Mouse (Mus musculus) CH12.LX (cell line): ENCODE data around the gene Mgat5b. TPM values are rescaled to one million over a fixed set of nuclear protein-coding genes. Genes with fewer than 3 reads are reported as not detected.

Experiments
- DNase-seq: peaks from one replicate; pipeline ENCODE4 v3.0.0-alpha.2; 2013; ENCODE audit errors: extremely low read depth
- H3K27ac ChIP-seq: 2 replicates; pipeline ENCODE4 v1.5.1; 2012; ENCODE audit warnings: low read depth, mild to moderate bottlenecking, control low read depth, moderate library complexity; ENCODE audit not compliant: insufficient read depth
- H3K27me3 ChIP-seq: replicated peaks from 2 replicates; pipeline ENCODE3; 2012; ENCODE audit warnings: inconsistent platforms
- H3K36me3 ChIP-seq, 2 experiments: replicated peaks in 1 of 2; 2 replicates each; pipeline versions ENCODE3 to v1.6.1; 2012; ENCODE audit warnings: inconsistent platforms in 1 of 2, low read length in 1 of 2, mild to moderate bottlenecking in 1 of 2, mixed read lengths in 1 of 2, moderate library complexity in 1 of 2; ENCODE audit not compliant: control insufficient read depth in 1 of 2, insufficient read depth in 1 of 2
- H3K4me1 ChIP-seq, 2 experiments: 2 replicates each; pipeline ENCODE4 v1.6.1; 2012; ENCODE audit warnings: inconsistent platforms in 1 of 2, moderate library complexity in 1 of 2; ENCODE audit not compliant: insufficient read depth in 2 of 2, control insufficient read depth in 1 of 2
- H3K4me2 ChIP-seq: 2 replicates; pipeline ENCODE4 v1.6.1; 2012; ENCODE audit warnings: low read depth, mild to moderate bottlenecking, control low read depth; ENCODE audit not compliant: poor library complexity, insufficient read depth, severe bottlenecking
- H3K4me3 ChIP-seq, 3 experiments: fragments of 150-350 bp in 1 of 3; sonication (generic) in 1 of 3; replicated peaks in 1 of 3; 2 replicates each; pipeline versions ENCODE3 to v1.5.1; 2011 to 2012; ENCODE audit warnings: low read depth in 2 of 3, low read length in 2 of 3, mild to moderate bottlenecking in 2 of 3, moderate library complexity in 2 of 3, control low read depth in 1 of 3, improper control_type of control experiment in 1 of 3, inconsistent platforms in 1 of 3, mixed read lengths in 1 of 3; ENCODE audit not compliant: poor library complexity in 1 of 3
- H3K79me2 ChIP-seq: replicated peaks from 2 replicates; pipeline ENCODE4 v1.6.1; 2012; ENCODE audit warnings: mild to moderate bottlenecking, moderate library complexity; ENCODE audit not compliant: control insufficient read depth, poor library complexity, insufficient read depth, severe bottlenecking; ENCODE audit errors: extremely low read depth
- H3K9ac ChIP-seq: 2 replicates; pipeline ENCODE4 v1.6.1; 2012; ENCODE audit warnings: low read depth, mild to moderate bottlenecking, control low read depth, moderate library complexity; ENCODE audit not compliant: insufficient read depth
- H3K9me3 ChIP-seq: replicated peaks from 2 replicates; pipeline ENCODE3; 2012; ENCODE audit warnings: low read length, inconsistent platforms, mixed read lengths
- BHLHE40 ChIP-seq: IDR thresholded peaks from 2 replicates; pipeline ENCODE4 v1.6.1; 2011; ENCODE audit warnings: mild to moderate bottlenecking, low read depth, low read length, improper control_type of control experiment
- ELF1 ChIP-seq: IDR thresholded peaks from 2 replicates; pipeline ENCODE4 v1.6.1; 2014; ENCODE audit warnings: low read depth, mild to moderate bottlenecking, inconsistent platforms, low read length, improper control_type of control experiment
- EP300 ChIP-seq: IDR thresholded peaks from 2 replicates; pipeline ENCODE4 v1.6.1; 2011; ENCODE audit warnings: low read length, improper control_type of control experiment
- ETS1 ChIP-seq: conservative IDR thresholded peaks from 2 replicates; pipeline ENCODE4 v1.6.1; 2012; ENCODE audit warnings: low read depth, mild to moderate bottlenecking, inconsistent platforms, low read length, improper control_type of control experiment, moderate library complexity
- GABPA ChIP-seq: IDR thresholded peaks from 2 replicates; pipeline ENCODE4 v1.6.1; 2012; ENCODE audit warnings: low read depth, low read length, improper control_type of control experiment, inconsistent platforms; ENCODE audit not compliant: insufficient replicate concordance
- HCFC1 ChIP-seq: IDR thresholded peaks from 2 replicates; pipeline ENCODE4 v1.6.1; 2012; ENCODE audit warnings: low read depth, mild to moderate bottlenecking, inconsistent platforms, low read length, improper control_type of control experiment
- JUN ChIP-seq: IDR thresholded peaks from 2 replicates; pipeline ENCODE4 v1.6.1; 2011; ENCODE audit warnings: low read depth, mild to moderate bottlenecking, low read length, improper control_type of control experiment, moderate library complexity; ENCODE audit not compliant: insufficient read depth
- KAT2A ChIP-seq: IDR thresholded peaks from 2 replicates; pipeline ENCODE4 v1.6.1; 2012; ENCODE audit warnings: low read length, improper control_type of control experiment, inconsistent platforms; ENCODE audit not compliant: insufficient replicate concordance
- MAZ ChIP-seq: IDR thresholded peaks from 2 replicates; pipeline ENCODE4 v1.6.1; 2012; ENCODE audit warnings: low read depth, mild to moderate bottlenecking, inconsistent platforms, low read length, improper control_type of control experiment, moderate library complexity
- NELFE ChIP-seq: IDR thresholded peaks from 2 replicates; pipeline ENCODE4 v1.6.1; 2011; ENCODE audit warnings: low read depth, low read length, improper control_type of control experiment
- POLR2A ChIP-seq: IDR thresholded peaks from 2 replicates; pipeline ENCODE4 v1.6.1; 2011; ENCODE audit warnings: low read depth, mild to moderate bottlenecking, improper control_type of control experiment, low read length
- RCOR1 ChIP-seq: conservative IDR thresholded peaks from 2 replicates; pipeline ENCODE4 v1.6.1; 2012; ENCODE audit warnings: low read depth, mild to moderate bottlenecking, inconsistent platforms, low read length, improper control_type of control experiment
- SIN3A ChIP-seq: IDR thresholded peaks from 2 replicates; pipeline ENCODE4 v1.6.1; 2012; ENCODE audit warnings: low read length, improper control_type of control experiment, inconsistent platforms
- SMC3 ChIP-seq: IDR thresholded peaks from 2 replicates; pipeline ENCODE4 v1.6.1; 2011; ENCODE audit warnings: low read depth, low read length, improper control_type of control experiment
- TBP ChIP-seq: conservative IDR thresholded peaks from 2 replicates; pipeline ENCODE4 v1.6.1; 2011; ENCODE audit warnings: low read depth, low read length, improper control_type of control experiment
- UBTF ChIP-seq: IDR thresholded peaks from 2 replicates; pipeline ENCODE4 v1.6.1; 2012; ENCODE audit warnings: low read depth, mild to moderate bottlenecking, inconsistent platforms, low read length, improper control_type of control experiment, moderate library complexity
- USF1 ChIP-seq: IDR thresholded peaks from 2 replicates; pipeline ENCODE4 v1.6.1; 2014; ENCODE audit warnings: low read depth, mild to moderate bottlenecking, inconsistent platforms, low read length, improper control_type of control experiment
- USF2 ChIP-seq: conservative IDR thresholded peaks from 2 replicates; pipeline ENCODE4 v1.6.1; 2011; ENCODE audit warnings: low read depth, low read length, improper control_type of control experiment
- ZNF384 ChIP-seq: IDR thresholded peaks from 2 replicates; pipeline ENCODE4 v1.6.1; 2012; ENCODE audit warnings: low read depth, low read length, improper control_type of control experiment, inconsistent platforms
- dilution Hi-C: fragments of 300-500 bp; cut with MboI; formaldehyde crosslinking; loops from 2 replicates; pipeline ENCODE4 v1.14.3; 2020; ENCODE audit warnings: low sequenced_read_pairs; ENCODE audit not compliant: extremely low pct_unique_long_range_greater_than_20kb, extremely low pct_ligation_motif_present
- in situ Hi-C: fragments of 300-500 bp; cut with MboI; formaldehyde crosslinking; loops from 3 replicates; pipeline ENCODE4 v1.14.3; 2019; ENCODE audit warnings: low sequenced_read_pairs, low pct_ligation_motif_present, low pct_unique_long_range_greater_than_20kb, mixed read lengths
- polyA plus RNA-seq: library from polyadenylated mRNA; unstranded; fragments of >175 nt; gene quantifications from 2 replicates; pipeline ENCODE4 v1.2.1, GENCODE M21; 2012; ENCODE audit warnings: low read depth; ENCODE audit not compliant: insufficient read length
- total RNA-seq, 2 experiments: library from RNA; depleted of rRNA; stranded (reverse); fragments of 300-350 nt in 1 of 2; fragments of >200 nt in 1 of 2; gene quantifications; 2 replicates each; pipeline ENCODE4 v1.2.3; 2012 to 2014

Mgat5b gene
- total and polyA plus RNA-seq, 3 experiments: not detected

GRCm38 (mm10) chr11:116972828-116973227 lies 54.2 kb downstream of the Mgat5b start:
- in situ Hi-C loops: no loop called here
- Histone ChIP-seq H3K27ac (no peak overlapping the region), H3K4me1 (peaks cover 6 to 13% of the 10 kb centered on the region in 2 experiments), H3K9me3 (no peaks in the 10 kb centered on the region), H3K79me2 (no peaks in the 10 kb centered on the region), H3K4me2 (no peak overlapping the region), H3K4me3 (no peak overlapping the region), H3K27me3 (peaks cover 91% of the 10 kb centered on the region), H3K9ac (no peak overlapping the region), H3K36me3 (no peaks in the 10 kb centered on the region)
- no peak for DNase-seq
- TF ChIP-seq SIN3A (no peak), USF1 (no peak), ETS1 (no peak), UBTF (no peak), MAZ (no peak), GABPA (no peak), RCOR1 (no peak), NELFE (no peak), TBP (no peak), BHLHE40 (no peak), HCFC1 (no peak), ZNF384 (no peak), JUN (no peak), ELF1 (no peak), KAT2A (no peak), POLR2A (no peak), USF2 (no peak)
- dilution Hi-C loops: no loop called here

- peaks cover 92% of the 10 kb centered on the region for H3K27me3 ChIP-seq
- DNase-seq: no peak
- H3K4me2 ChIP-seq: no peak overlapping the region
- H3K36me3 ChIP-seq: no peaks in the 10 kb centered on the region
- no peak overlapping the region for H3K9ac ChIP-seq
- no peaks in the 10 kb centered on the region for H3K9me3 ChIP-seq
- TF ChIP-seq SIN3A: no peak
- TF ChIP-seq EP300: no peak
- no peak for TF ChIP-seq SMC3
- TF ChIP-seq, all 38 proteins: peak for 0
- peaks cover under 1 to 7% of the 10 kb centered on the region in 2 experiments; a peak in 3 of 4 replicates for H3K4me1 ChIP-seq
- in situ Hi-C loops: no loop called here
- no peaks in the 10 kb centered on the region for H3K79me2 ChIP-seq
- dilution Hi-C loops: no loop called here
- no peak overlapping the region for H3K27ac ChIP-seq
- no peak overlapping the region for H3K4me3 ChIP-seq
These were observed 54.8 kb downstream of the Mgat5b start for GRCm38 (mm10) chr11:116973508-116973907.
